Mouse (Mus musculus) layer of hippocampus, postnatal 14 days (tissue): ENCODE data around the gene Olfr1423. TPM values are rescaled to one million over a fixed set of nuclear protein-coding genes. Genes with fewer than 3 reads are reported as not detected.

Experiments used
- total RNA-seq, 2 experiments: library from RNA; stranded (reverse); gene quantifications; 2 replicates each; pipeline ENCODE4 v1.2.3; 2021

Olfr1423 gene
- total RNA-seq, 2 experiments from 2014 or later = not detected

Other genes starting within 250 kb of the Olfr1423 start
- 10 to 100 TPM; 19.6 to 27.8 TPM for gene Stx3, start 221.9 kb downstream of the Olfr1423 start, total RNA-seq
- gene Olfr1417, start 202.1 kb downstream of the Olfr1423 start, total RNA-seq = not detected
- not detected for gene Olfr1418, start 180.3 kb downstream of the Olfr1423 start, total RNA-seq
- gene Olfr1419, start 166.2 kb downstream of the Olfr1423 start, total RNA-seq = not detected
- gene Olfr1420, start 154.8 kb downstream of the Olfr1423 start, total RNA-seq = not detected
- gene Patl1, start 128.9 kb downstream of the Olfr1423 start, total RNA-seq = 10 to 100 TPM; 19.1 to 20.2 TPM
- 10 to 100 TPM; 54.8 to 56.2 TPM for gene Osbp, start 75.4 kb downstream of the Olfr1423 start, total RNA-seq
- not detected for gene Olfr1424, start 21.4 kb upstream of the Olfr1423 start, total RNA-seq
- not detected for gene Olfr1425, start 36.4 kb upstream of the Olfr1423 start, total RNA-seq
- gene Olfr1426, start 50.7 kb upstream of the Olfr1423 start, total RNA-seq = not detected
- not detected for gene Olfr1427, start 62.0 kb upstream of the Olfr1423 start, total RNA-seq
- gene Olfr1428, start 74.6 kb upstream of the Olfr1423 start, total RNA-seq = not detected
- gene Olfr76, start 81.9 kb upstream of the Olfr1423 start, total RNA-seq = not detected
- not detected for gene Olfr1555-ps1, start 128.8 kb upstream of the Olfr1423 start, total RNA-seq
- not detected for gene Olfr1431, start 159.3 kb upstream of the Olfr1423 start, total RNA-seq
- not detected for gene Olfr1432, start 191.3 kb upstream of the Olfr1423 start, total RNA-seq
- gene Olfr262, start 200.3 kb upstream of the Olfr1423 start, total RNA-seq = not detected
- not detected for gene Olfr235, start 219.7 kb upstream of the Olfr1423 start, total RNA-seq
- not detected for gene Olfr1434, start 238.5 kb upstream of the Olfr1423 start, total RNA-seq